Comparison of ENCODE assay signal across 13 mouse cellular contexts in the genomic region with DNA sequence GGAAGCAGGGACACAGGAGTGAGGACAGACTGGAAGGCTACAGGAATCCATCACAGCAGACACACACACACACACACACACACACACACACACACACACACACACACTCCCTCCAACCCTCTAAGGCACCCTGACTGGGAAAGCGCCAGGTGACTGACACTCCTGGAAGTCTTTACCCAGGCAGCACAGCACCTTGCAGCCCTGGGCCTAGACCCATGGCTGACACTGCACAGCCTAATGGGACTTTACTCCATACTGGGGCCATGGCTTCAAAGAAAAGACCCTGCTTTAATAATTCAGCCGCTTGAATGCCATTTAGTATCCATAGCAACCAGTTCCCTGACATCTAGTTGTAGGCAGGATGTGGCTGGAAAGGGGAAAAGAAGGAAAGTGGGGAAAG. TPM values are rescaled to one million over a fixed set of nuclear protein-coding genes. Genes with fewer than 3 reads are reported as not detected.
A peak's percentile ranks its signal among the peaks of the same experiment; 100 is the strongest.
DNase-seq lines count a peak whose midpoint lies in the region; ATAC-seq and TF ChIP-seq lines count a peak whose summit lies in the region.
"Had no signal": no experiment of that assay in that cellular context is flagged by ENCODE, and none has a peak within 500 bp of the region (broad histone marks: within the 10 kb centered on the region; RNA-seq: fewer than 3 reads in every experiment).

No protein-coding gene starts in this region.

- H3K27me3 ChIP-seq in cerebellum, adult 2 months (ENCODE audit: control insufficient read depth, insufficient read depth, low read length) = no peaks in the 10 kb centered on the region
- H3K27me3 ChIP-seq in forebrain, embryonic 16.5 days (replicated peaks; ENCODE audit: control insufficient read depth, insufficient read depth, low read length) = 0 out of 2 replicates have a peak, but pooled peaks cover 3% of the 10 kb centered on the region
- H3K27me3 ChIP-seq in midbrain, embryonic 11.5 days (ENCODE audit: control insufficient read depth, insufficient read depth, low read length) = peaks cover 10% of the 10 kb centered on the region

- H3K36me3 ChIP-seq in forebrain, embryonic 16.5 days (ENCODE audit: control insufficient read depth, insufficient read depth) = no peaks in the 10 kb centered on the region
- no peaks in the 10 kb centered on the region for H3K36me3 ChIP-seq in midbrain, embryonic 11.5 days (ENCODE audit: control insufficient read depth, insufficient read depth, low read length)
- H3K36me3 ChIP-seq: heart, embryonic 13.5 days; limb, embryonic 12.5 days had no signal

- WGBS in cerebellum, adult 2 months = 74% methylated on average over 2 of the region's 2 CpGs
- WGBS in forebrain, embryonic 16.5 days = 22% methylated on average over 2 of the region's 2 CpGs
- 18% methylated on average over 2 of the region's 2 CpGs for WGBS in midbrain, embryonic 11.5 days

- TF ChIP-seq CTCF in cerebellum, adult 2 months (IDR thresholded peaks at IDR 0.05; ENCODE audit: borderline replicate concordance, insufficient read depth, low read depth, low read length) = no peak

- peak; percentile 37 to 44 for DNase-seq in cerebellum, postnatal 14 days
- no peak for DNase-seq in cerebellum, adult 2 months
- DNase-seq in midbrain, embryonic 11.5 days (ENCODE audit: low spot score, missing footprints) = peak; percentile 87
- peak; percentile 51 for DNase-seq in retina, embryonic 14.5 days (ENCODE audit: low spot score)
- no peak for DNase-seq in cerebellum, adult 9-11 months
- no peak for DNase-seq in ovary, postnatal 10 days (ENCODE audit: low spot score)
- DNase-seq: adrenal gland, postnatal 10 days; gastrocnemius, postnatal 14 days; liver, postnatal 0 days had no signal

- peaks cover 8% of the 10 kb centered on the region for H3K4me1 ChIP-seq in cerebellum, adult 2 months (ENCODE audit: control insufficient read depth, insufficient read depth, low read length)
- H3K4me1 ChIP-seq in forebrain, embryonic 16.5 days (replicated peaks; ENCODE audit: control insufficient read depth, insufficient read depth, low read length) = peaks cover 33% of the 10 kb centered on the region
- H3K4me1 ChIP-seq in midbrain, embryonic 11.5 days (ENCODE audit: control insufficient read depth, insufficient read depth, low read length) = peaks cover 21% of the 10 kb centered on the region

- no peaks in the 10 kb centered on the region for H3K9me3 ChIP-seq in forebrain, embryonic 16.5 days (ENCODE audit: control insufficient read depth, low read length)
- no peaks in the 10 kb centered on the region for H3K9me3 ChIP-seq in midbrain, embryonic 11.5 days (ENCODE audit: control insufficient read depth, low read length)
- H3K9me3 ChIP-seq: heart, embryonic 13.5 days; limb, embryonic 12.5 days had no signal

- peak; percentile 39 for ATAC-seq in forebrain, embryonic 16.5 days
- ATAC-seq in midbrain, embryonic 11.5 days (ENCODE audit: low FRiP score) = peak; percentile 74
- ATAC-seq in granulocyte monocyte progenitor cell, adult 5-6 weeks (replicated peaks; ENCODE audit: poor library complexity, severe bottlenecking) = no peak
- ATAC-seq: liver, postnatal 0 days had no signal

- no peak overlapping the region for H3K27ac ChIP-seq in cerebellum, adult 2 months (ENCODE audit: insufficient read depth, low read length)
- peak overlapping the region; percentile 34 for H3K27ac ChIP-seq in forebrain, embryonic 16.5 days (ENCODE audit: low read length)
- H3K27ac ChIP-seq in midbrain, embryonic 11.5 days (ENCODE audit: low read depth, low read length) = no peak overlapping the region; the same call in 1 of the 2 replicates
- H3K27ac ChIP-seq: heart, embryonic 13.5 days; limb, embryonic 12.5 days had no signal

- no peak overlapping the region for H3K9ac ChIP-seq in forebrain, embryonic 16.5 days (replicated peaks; ENCODE audit: low read depth, low read length)
- peak overlapping the region; percentile 16; the same call in 1 of the 2 replicates for H3K9ac ChIP-seq in midbrain, embryonic 11.5 days (ENCODE audit: low read length)
- H3K9ac ChIP-seq: heart, embryonic 13.5 days; limb, embryonic 12.5 days; liver, postnatal 0 days had no signal

- no peak overlapping the region for H3K4me3 ChIP-seq in cerebellum, adult 2 months (replicated peaks; ENCODE audit: insufficient read depth, low read depth, low read length)
- H3K4me3 ChIP-seq in forebrain, embryonic 16.5 days (replicated peaks; ENCODE audit: low read length) = no peak overlapping the region
- H3K4me3 ChIP-seq in midbrain, embryonic 11.5 days (ENCODE audit: low read depth, low read length) = no peak overlapping the region
- H3K4me3 ChIP-seq: heart, embryonic 13.5 days; limb, embryonic 12.5 days had no signal

- no peak for TF ChIP-seq POLR2A in cerebellum, adult 2 months (IDR thresholded peaks at IDR 0.05; ENCODE audit: borderline replicate concordance, insufficient read depth, low read length)

- H3K4me2 ChIP-seq in forebrain, embryonic 16.5 days (ENCODE audit: low read length) = no peak overlapping the region
- H3K4me2 ChIP-seq in midbrain, embryonic 11.5 days = no peak overlapping the region
- H3K4me2 ChIP-seq: heart, embryonic 13.5 days; limb, embryonic 12.5 days had no signal

RNA-seq across cellular contexts. Expression of a gene that starts 2.3 kb away (rescaled TPM):
- polyA plus RNA-seq in cerebellum, adult 2 months (2012; rRNA removed) = 51.9 and 62.0 TPM in 2 replicates
- polyA plus RNA-seq in forebrain, embryonic 16.5 days (2015; fragmentation: Nextera tagmentation; extraction: Ambion mirVana) = 12.0 and 18.9 TPM in 2 replicates
- 1.5 and 1.7 TPM in 2 replicates for polyA plus RNA-seq in midbrain, embryonic 11.5 days (2014; fragmentation: Nextera tagmentation; extraction: Ambion mirVana)
- total RNA-seq in granulocyte monocyte progenitor cell, adult 5-6 weeks (2014; fragmentation: Nextera tagmentation) = not detected in 2 replicates
- total RNA-seq in granulocyte monocyte progenitor cell, adult 5-6 weeks (2017) = under 0.01 TPM in 1 of 2 replicates, not detected in the other

Comparison
In these comparisons a context has a peak if more than half of its experiments do, and no peak if none do; other contexts are left out.
1. DNase-seq: peak in cerebellum, postnatal 14 days (2 of 2), midbrain, embryonic 11.5 days (single experiment) and retina, embryonic 14.5 days (single experiment); none in cerebellum, adult 2 months (0 of 2), cerebellum, adult 9-11 months (single experiment) and ovary, postnatal 10 days (single experiment).